Mouse (Mus musculus): ENCODE measurements around the gene Smpdl3a.

- TF ChIP-seq POLR2A (IDR thresholded peaks at IDR 0.05; ENCODE audit: extremely low read depth, insufficient read depth, low read length) (no peak), CTCF (IDR thresholded peaks at IDR 0.05; ENCODE audit: low read depth, low read length) (no peak)
These were observed 641 bp downstream of the Smpdl3a start for GRCm38 (mm10) chr10:57794491-57795461.

All from liver, adult 2 months (tissue).